Mouse (Mus musculus) gastrocnemius, postnatal 36 days (tissue): ENCODE data around the gene Sash1. TPM values are rescaled to one million over a fixed set of nuclear protein-coding genes. Genes with fewer than 3 reads are reported as not detected.

Source experiments
- DNase-seq, 2 experiments: peaks; one replicate each; pipeline ENCODE4 v3.0.0; 2022
- intact Hi-C: fragments of 180-260 bp; cut with DNase I; formaldehyde crosslinking; loops from one replicate; pipeline ENCODE4 v1.15.1; 2025
- total RNA-seq, 2 experiments: library from RNA; stranded (reverse); gene quantifications; 2 replicates each; pipeline ENCODE4 v1.2.3; 2021

Gene Sash1
- total RNA-seq, 2 experiments from 2014 or later, result 11.7 to 13.2 TPM

DNA sequence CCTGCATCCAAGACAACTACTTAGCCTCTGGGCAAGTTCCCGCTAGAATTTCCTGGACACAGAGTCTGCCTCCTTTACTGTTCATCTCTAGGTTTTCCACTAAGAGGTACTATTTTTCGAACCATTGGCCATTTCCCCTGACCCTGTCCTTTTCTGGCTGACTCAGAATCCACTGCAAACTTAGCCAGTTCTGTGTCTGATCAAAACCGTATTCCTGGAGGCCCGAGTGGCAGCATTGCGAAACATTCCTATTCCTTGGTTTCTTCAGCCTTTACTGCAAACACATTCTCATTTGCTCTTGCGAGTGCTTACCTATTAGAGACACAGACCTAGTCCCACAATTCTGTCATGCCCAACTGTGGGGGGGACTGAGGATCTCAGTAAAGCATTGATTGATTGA is 17.2 kb upstream of the Sash1 start:
- no peak for DNase-seq
- intact Hi-C loops, result no loop called here

DNA sequence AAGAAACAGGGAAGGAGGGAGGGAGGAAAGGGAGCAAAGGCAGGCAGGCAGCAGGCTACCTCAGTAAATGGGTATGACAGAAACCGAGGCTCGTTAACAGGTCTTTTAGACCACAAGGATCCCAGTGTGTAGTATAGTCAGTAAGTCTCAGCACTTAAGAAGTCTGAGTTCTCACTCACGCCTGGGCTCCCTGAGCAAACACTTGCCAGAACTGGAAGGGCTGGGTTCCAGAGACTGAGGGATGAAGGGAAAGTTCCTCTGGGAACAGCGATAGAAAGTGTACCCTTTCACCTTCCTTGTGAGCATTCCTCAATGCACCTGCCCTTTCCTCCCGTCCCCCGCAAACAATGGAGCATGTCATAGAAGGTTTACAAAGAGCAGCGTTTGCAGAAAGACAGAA is 16.5 kb upstream of the Sash1 start:
- DNase-seq, result no peak
- intact Hi-C loops, result no loop called here

DNA sequence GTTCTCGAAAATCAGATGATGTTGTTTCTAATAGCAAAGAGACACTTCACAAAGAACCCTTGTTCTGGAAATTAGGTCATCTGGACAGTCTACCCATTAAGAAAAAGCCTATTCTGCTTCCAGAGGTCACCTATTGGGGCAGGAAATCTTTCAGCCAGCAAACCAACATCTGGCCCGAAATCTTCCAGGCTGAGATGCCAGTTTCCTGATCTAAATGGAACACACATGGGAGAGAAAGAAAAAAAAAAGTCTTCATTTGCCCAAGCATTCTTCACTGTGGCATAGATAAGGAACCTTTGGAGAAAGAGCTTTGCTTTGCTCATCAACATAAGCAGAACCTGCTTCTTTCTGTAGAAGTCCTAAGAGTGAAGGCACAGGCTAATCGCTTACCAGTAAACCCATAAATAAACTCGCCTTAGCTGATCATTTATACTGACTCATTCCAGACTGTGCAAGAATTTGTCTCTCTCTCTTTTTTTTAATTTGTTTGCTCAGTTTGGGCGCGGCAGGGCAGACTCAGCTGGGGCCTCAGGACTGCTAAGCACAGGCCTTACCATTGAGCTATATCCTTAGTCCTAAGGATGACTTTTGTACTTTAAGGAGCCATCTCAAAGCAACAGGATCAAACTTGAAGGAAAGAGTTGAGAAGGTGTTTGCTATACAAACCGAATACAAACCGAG is 13.1 kb upstream of the Sash1 start:
- intact Hi-C loops, result no loop called here
- no peak for DNase-seq

DNA sequence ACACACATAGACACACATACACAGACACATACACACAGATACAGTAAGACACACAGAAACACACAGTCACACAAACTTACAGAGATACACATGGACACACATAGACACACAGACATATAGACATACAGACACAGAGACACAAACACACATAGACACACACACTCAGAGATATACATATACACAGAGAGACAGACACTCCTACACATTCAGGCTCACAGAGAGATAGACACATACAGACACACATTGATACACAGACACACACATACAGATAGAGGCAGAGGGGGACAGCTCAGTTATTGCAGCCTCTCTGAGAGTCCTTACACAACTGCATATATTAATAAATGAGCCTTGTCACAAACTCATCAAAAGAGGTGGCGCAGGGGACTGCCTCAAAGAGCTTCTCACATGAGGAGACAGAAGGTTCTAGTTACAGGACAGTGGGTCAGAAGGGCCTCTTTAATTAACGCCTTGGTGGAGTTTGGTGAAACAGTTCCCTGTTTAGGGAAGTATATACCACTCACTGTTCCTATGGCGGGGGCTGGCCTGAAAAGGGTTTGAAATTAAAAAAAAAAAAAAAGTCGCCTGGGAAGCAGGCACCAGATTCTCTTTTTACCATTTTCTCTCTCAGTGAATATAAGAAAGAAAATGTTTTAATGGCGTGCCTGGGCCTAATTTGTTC is 12.4 kb upstream of the Sash1 start:
- intact Hi-C loops, result no loop called here

DNA sequence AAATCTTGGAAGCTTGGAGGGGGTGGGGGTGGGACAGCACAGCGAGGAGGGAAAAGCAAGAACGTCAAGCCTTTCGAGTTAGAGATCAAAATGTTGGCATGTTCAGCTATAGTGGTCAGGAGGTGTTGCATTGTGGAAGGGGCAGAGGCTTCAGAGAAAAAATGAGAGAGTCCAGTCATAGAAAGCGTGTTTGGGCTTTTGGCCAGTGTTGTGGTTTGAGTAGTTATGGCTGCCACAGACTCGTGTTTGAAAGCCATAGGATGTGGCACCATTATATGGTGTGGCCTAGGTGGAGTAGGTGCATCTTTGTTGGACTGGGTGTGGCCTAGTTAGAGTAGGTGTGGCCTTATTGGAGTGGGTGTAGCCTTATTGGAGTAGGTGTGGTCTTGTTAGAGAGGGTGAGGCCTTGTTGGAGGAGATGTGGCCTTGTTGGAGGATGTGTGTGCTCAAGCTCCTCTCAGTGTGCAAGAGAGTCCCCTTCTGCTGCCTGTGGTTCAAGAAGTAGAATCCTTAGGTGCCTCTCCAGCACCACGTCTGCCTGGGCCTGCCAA is 9.2 kb upstream of the Sash1 start:
- intact Hi-C loops, result no loop called here
- no peak for DNase-seq

More for the DNA sequence above, 12.4 kb upstream of the Sash1 start:
- no peak for DNase-seq

DNA sequence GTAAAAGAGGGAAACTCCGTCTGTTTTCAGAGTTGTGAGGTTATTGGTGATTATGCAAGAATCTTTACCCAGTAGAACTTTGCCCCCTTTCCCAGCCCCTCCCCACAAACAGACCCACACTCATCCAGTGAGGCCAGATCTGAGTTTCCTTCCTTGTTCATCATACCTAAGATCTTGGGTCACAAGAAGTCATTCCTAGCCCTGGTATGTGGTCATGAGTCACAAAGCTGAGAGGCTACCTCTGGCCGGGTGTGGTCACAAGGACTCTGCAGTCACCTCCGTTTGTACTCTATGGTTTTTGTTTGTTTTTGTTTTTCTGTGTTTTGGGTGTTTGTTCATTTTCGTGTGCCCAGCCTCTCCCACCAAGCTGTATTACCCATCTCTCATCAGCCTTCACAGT is 4.6 kb upstream of the Sash1 start:
- DNase-seq, result no peak
- intact Hi-C loops, result no loop called here

DNA sequence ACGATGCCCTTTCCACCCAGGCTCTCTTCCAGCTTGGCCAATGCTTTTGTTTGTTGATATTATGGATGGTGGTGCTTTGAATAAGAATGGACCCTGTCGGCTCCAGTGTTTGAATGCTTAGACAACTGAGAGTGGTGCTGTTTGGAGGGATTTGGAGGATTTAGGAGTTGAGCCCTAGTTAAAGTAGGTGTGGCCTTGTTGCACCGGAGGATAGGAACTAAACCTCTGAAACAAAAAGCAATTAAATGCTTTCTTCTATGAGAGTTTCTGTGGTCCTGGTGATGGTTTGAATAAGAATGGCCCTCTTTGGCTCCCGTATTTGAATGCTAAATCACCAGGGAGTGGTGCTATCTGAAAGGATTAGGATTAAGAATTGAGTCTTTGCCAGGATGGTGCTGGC is 3.5 kb upstream of the Sash1 start:
- intact Hi-C loops, result no loop called here
- no peak for DNase-seq

DNA sequence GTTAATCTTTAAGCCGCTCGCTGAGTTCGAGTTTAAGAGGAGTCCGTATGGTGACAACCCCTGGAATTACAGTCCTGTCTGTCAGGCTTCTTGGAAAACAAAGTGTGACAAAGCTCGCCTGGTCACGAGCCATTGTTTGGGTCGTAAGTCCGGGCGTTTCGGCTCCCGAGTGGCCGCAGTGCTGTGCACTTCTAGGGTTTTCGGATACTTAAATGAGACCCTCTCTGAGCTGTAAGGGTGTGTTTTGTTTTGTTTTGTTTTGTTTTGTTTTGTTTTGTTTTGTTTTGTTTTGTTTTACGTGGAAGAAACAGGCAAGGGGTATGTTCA is 621 bp upstream of the Sash1 start:
- no peak for DNase-seq
- intact Hi-C loops, result no loop called here

DNA sequence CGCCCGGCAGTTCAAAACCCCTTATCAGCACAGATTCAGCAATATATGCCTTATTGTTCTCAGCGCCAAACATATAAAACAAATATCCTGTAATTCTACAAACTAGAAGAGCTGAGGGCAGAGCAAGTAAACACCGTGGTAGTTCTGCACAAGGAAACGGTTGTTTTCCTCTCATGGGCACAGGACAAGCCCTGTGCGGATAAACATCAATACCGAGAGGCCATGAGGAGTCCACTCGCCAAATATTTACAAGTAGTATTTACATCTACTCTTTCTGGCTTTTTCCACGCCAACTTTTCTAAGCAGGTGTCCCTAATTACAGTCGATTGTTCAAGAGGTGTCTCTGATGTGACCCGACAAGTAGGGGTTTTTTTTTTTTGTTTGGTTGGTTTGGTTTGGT is 669 bp downstream of the Sash1 start:
- intact Hi-C loops, result no loop called here
- no peak for DNase-seq

DNA sequence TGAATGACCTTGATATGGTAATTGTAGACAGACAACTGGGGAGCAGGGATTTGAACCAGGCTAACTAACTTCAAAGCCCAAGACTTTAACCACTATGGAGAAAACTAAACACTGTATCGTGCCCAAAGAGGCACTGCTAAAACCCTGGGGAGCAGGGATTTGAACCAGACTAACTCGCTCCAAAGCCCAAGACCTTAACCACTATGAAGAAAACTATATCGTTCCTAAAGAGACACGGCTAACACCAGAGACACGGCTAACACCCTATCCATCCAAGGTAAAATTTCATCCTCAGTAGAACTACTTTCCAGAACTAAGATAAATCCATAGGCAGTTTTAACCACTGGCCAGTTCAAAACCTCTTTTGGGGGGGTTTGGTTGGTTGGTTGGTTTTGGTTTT is 1.3 kb downstream of the Sash1 start:
- intact Hi-C loops, result no loop called here
- no peak for DNase-seq

DNA sequence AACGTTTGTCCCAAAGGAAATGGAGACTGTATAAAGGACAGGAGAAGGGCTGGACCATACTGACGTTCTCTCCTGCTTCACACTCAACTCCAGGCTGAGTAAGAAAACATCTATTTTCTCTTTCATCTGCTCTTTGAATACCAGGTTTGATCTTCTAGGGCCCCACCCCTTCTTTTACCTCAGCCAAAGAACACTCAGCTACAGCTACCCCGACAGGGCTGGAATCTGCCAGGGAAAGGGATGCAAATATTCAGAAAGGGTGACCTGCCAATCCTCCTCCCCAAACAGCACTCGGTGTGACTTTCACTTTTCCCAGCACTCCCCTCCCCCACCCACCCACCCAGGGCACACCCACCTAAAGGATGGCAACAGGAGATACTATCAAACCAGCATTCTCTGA is 2.2 kb downstream of the Sash1 start:
- DNase-seq, result no peak
- intact Hi-C loops, result no loop called here

DNA sequence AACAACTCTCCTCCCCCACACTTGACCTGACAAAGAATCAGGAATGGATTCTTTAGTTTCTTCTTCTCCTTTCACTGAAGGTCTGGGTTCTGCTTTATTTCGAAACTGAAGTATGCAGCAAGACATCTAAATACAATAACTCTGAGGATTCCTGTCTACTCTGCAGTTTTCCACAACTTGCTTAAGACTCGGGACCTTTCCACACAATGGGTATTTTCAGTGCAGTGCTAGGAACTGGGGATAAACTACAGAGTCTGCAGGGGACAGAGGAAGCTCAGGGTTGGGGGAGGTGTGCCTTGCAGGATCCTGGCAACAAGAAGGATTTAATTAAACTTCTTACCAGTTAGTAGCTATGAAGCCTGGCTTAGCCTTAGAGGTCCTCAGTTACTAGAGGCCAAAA is 4.1 kb downstream of the Sash1 start:
- DNase-seq, result no peak
- intact Hi-C loops, result no loop called here

DNA sequence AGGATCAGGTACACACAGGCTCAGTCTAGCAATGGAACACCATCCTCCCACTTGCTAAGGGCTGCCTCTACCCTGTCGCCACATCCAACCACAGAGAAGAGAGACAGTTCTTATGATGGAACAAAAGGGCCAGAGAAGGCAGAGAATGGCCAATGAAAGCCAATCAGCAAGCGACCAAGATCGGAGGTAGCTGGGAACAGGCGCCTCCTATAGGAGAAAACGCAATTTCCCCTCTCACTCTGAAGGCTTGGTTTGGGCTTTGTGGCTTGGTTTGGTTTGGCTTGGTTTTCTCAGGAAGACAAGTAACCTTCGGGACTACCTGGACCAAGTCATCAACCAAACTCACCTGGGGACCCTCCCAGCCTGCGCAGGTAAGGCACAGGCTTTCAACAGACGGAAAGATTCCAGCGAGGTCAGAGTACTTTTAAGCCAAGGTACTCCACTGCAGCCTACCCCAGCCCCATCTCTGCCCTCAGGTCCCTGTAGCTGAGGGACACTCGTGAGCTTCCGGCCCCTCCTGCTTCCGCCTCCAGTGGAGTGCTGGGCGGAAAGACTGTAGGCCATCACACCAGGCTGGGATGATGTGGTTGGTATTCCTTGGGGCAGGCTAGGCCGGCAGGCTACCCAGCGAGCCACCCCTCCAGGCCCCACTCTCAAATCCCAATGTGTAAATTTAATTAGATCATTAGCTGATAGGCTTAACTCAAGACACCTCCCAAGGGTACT is 4.8 kb downstream of the Sash1 start:
- intact Hi-C loops, result no loop called here

DNA sequence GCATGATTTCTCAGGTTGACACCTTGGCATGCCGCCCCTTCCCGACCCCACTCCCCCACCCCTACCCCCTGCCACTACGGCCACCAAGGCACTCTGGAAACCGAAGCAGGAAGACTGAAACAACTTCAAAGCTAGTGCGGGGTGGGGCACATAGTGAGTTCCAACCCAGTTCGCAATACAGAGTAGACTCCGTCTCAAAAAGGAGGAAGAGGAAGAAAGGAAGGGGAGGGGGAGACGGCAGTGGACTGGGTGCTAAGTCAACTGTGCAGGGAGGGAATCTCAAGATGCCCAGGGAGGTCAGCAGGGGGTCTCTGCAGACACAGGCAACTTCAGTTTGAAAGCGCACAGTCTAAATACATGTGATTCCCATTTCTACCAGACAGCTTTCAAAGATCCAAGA is 7.0 kb downstream of the Sash1 start:
- intact Hi-C loops, result no loop called here
- DNase-seq, result no peak

More for the DNA sequence above, 4.8 kb downstream of the Sash1 start:
- no peak for DNase-seq

DNA sequence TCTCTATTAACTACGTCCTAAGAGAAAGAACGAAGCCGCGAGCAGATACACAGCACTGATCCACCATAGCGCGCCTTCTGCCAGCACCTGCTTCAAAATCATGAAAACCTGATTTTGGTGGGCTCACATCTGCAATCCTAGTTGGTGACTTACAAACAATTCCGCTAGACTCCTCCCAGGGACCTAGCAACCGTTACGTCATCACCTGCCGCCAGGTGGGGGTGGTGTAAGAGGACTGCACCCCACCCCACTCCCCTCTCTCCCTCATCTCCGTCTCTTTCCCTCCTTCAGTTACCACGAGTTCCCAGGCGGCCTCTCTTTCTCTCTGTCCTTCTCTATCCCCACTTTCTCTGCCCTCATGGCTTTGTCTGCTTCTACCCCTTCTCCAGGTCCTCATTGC is 7.5 kb downstream of the Sash1 start:
- no peak for DNase-seq
- intact Hi-C loops, result no loop called here

DNA sequence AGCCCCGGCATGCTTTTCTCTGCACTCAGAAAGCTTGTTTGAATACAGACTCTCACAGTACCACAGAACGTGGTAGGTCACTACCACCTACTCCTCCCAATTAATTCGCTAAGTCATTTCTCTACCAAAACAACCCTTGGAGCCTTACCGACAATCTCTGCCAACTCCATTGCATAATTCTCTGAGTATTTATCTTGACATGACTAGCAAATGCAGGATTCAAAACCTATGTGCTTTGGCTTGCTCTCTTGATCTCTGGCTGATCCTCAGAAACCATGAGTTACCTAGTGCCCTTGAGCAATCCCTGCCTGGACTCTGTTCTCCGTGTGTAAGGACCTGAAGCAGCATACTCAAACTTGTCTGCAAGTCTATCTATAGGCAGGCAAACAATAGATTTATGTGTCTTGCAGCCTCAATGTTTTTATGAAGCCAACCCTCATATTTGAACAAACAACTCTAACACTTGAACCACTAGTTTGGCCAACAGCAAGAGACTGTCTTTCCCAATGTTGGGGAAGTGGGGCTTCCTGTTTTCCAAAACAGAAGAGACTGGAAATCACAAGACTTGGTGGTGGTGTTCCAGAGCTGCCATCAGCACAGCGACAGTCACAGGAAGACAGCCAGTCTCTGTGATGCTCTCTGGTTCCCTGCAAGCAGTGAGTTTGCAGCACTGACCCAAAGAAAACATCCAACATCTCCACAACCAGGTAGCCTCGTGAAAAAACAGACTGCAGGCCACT is 12.1 kb downstream of the Sash1 start:
- no peak for DNase-seq
- intact Hi-C loops, result no loop called here

DNA sequence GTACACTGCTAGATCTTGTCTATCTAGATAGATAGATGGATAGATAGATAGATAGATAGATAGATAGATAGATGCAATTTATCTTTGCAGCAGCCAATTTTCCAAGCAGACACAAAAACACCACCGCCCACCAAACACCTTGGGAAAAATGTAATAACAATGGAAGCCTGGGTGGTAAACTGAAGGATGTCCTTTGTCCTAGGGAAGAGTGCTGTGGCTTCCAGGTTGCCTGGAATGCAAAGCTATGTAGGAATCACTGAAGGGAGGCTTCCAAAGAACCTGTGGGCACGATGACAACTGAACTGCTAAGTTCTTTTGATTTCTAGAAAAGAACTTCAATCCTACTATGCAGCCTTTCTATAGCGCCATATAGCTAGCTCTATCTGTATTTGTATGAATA is 13.1 kb downstream of the Sash1 start:
- intact Hi-C loops, result no loop called here
- DNase-seq, result no peak

DNA sequence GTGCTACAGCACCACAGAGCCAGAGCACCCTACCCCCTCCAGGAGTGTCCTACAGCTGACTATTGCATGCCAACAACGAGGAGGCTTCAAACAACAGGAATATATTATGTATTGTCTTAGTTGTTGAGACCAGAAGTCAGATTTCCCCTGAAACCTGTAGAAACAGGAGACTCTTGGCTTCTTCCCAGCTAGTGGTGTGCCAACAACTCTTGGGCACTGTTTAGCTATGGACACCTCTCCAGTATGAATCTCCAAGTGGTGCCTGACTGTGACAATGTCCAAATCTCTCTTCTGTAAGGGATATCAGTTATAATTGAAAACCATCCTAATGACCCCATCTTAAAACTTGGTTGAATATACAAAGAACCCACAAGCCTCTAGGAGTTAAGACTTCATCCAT is 13.9 kb downstream of the Sash1 start:
- intact Hi-C loops, result no loop called here

DNA sequence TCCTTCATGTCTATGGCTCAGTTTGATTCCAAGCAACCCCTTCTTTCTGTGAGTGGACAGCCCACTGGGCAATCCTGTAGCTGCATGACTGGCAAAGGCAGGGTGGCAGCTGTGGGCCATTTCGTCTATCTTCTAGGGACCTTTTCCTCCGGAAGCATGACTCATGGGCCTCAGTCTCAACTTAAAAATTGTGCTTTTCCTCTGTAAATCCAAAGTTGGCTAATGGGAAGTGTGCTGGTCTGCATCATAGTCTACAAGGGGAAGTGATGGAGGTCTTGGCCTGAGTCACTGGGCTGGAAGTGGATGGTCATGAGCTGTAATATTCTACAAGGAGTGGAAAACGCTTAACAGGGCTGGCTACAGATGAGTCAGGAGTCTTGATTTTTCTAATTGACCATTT is 15.5 kb downstream of the Sash1 start:
- intact Hi-C loops, result no loop called here
- peak in 1 of 2 experiments; percentile 26 for DNase-seq

More for the DNA sequence above, 13.9 kb downstream of the Sash1 start:
- DNase-seq, result no peak

DNA sequence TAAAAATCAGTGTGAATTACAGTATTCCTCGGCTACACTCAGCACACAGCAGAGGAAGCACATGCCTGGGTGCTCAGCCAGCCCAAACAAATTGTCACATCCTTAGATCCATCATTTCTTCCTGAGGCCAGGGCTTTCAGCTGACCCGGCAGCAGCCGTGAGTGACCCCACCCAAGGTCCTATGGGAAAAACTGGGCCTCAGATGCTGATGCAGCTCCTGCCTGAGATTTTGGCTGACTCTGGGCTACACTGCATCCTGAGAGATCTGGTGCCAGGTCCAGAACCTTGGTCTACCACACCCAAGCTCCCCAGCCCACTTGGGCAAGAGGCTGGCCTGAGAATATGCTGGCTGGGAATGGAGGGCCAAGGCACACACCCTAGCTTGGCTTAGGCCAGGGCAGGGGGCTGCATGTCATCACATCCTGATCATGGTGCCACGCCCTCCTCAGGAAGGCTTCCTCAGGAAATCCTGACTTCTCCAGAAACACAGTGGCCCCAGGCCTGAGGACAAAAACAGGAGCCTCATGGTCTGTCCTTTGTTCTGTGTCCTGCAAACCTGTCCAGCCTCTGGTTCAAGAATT is 19.7 kb downstream of the Sash1 start:
- intact Hi-C loops, result no loop called here
- DNase-seq, result peak; percentile 63 to 64

DNA sequence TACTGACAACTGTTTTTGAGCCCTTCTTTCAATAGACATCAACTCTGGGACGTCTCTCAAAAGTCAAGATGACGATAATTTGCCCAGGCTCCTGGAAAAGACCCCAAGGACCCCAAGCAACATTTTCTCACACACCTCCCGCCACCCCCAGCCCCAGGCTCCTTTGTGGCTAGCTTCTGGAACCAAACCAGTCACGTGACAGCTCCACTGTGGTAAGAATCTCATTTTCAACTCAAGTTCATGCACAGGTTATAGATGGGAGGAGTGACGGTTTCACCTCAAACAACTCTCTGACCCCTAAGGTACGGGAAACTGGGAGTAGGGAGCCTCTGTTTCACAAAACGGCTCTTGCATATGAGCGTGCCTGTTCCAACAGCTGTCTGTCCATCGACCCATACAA is 25.2 kb downstream of the Sash1 start:
- intact Hi-C loops, result no loop called here
- DNase-seq, result no peak
